Mouse (Mus musculus) midbrain, embryonic 13.5 days (tissue): ENCODE data around the gene Lrp8. TPM values are rescaled to one million over a fixed set of nuclear protein-coding genes. Genes with fewer than 3 reads are reported as not detected.
A peak's percentile ranks its signal among the peaks of the same experiment; 100 is the strongest.

Experiments
- ATAC-seq: fragments of 200-750 bp; cut with Nextera tagmentation; 2 replicates; pipeline ENCODE4 v1.8.0; 2017; ENCODE audit warnings: mild to moderate bottlenecking, moderate TSS enrichment, moderate library complexity
- H3K27ac ChIP-seq: fragments of 300-500 bp; sonication (generic); 2 replicates; pipeline ENCODE4 v1.5.1; 2015; ENCODE audit warnings: inconsistent platforms, mild to moderate bottlenecking, moderate library complexity
- H3K27me3 ChIP-seq: fragments of 300-500 bp; sonication (generic); 2 replicates; pipeline ENCODE4 v1.6.1; 2015; ENCODE audit warnings: mild to moderate bottlenecking, inconsistent platforms
- H3K36me3 ChIP-seq: fragments of 300-500 bp; sonication (generic); 2 replicates; pipeline ENCODE4 v1.6.1; 2015; ENCODE audit warnings: mild to moderate bottlenecking, inconsistent platforms
- H3K4me1 ChIP-seq: fragments of 300-500 bp; sonication (generic); replicated peaks from 2 replicates; pipeline ENCODE4 v1.6.1; 2015; ENCODE audit warnings: inconsistent platforms
- H3K4me2 ChIP-seq: fragments of 300-500 bp; sonication (generic); replicated peaks from 2 replicates; pipeline ENCODE4 v1.6.1; 2015; ENCODE audit warnings: moderate library complexity, mild to moderate bottlenecking, inconsistent platforms
- H3K4me3 ChIP-seq: fragments of 300-500 bp; sonication (generic); replicated peaks from 2 replicates; pipeline ENCODE4 v1.5.1; 2015; ENCODE audit warnings: mild to moderate bottlenecking, inconsistent platforms
- H3K9ac ChIP-seq: fragments of 300-500 bp; sonication (generic); replicated peaks from 2 replicates; pipeline ENCODE4 v1.6.1; 2015; ENCODE audit warnings: mild to moderate bottlenecking, inconsistent platforms
- H3K9me3 ChIP-seq: fragments of 300-500 bp; sonication (generic); 2 replicates; pipeline ENCODE4 v1.6.1; 2016; ENCODE audit warnings: mild to moderate bottlenecking, inconsistent platforms
- WGBS: fragments of 180-500 bp; shearing (Covaris S2); methylation state at CpG from one replicate; pipeline ENCODE4 v1.1.7; 2015; 5-methylcytosine and 5-hydroxymethylcytosine counted together
- polyA plus RNA-seq: library from polyadenylated mRNA; unstranded; fragments of >200 nt; fragmentation: Nextera tagmentation; extraction: Ambion mirVana; gene quantifications from 2 replicates; pipeline ENCODE4 v1.2.1, GENCODE M21; 2015

Lrp8 gene
- polyA plus RNA-seq, 1 experiment from 2014 or later: 50.0 TPM

DNA sequence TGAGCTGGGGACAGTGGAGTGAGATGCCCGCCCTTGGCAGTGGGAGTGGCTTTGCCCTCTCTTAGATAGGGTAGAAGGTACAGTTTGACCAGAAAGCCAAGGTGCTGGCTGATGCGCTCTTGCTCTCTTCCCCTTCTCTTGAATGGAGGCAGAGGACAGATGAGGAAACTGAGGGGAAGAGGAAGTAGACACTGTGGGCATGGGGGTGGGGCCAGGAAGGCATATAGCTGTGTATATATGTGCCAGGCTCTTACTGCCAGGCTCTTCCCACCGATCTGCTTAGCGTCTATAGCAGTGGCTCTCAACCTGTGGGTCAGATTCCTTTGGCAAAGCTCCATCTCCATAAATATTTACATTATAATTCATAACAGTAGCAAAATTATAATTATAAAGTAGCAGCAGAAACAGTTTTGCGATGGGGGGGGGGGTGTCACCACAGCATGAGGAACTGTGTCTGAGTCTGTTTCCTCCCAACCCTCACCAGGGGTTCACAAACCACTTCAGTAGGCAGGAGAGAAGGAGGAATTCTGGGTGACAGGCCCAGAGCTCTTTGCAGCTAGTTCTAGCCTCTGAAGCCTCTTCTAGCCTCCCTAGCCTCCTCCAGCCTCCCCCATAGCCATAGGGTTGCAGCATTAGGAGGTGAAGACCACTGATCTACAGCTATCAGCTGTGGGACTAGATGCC, 24.9 kb upstream of the Lrp8 start:
- ATAC-seq: no peak

DNA sequence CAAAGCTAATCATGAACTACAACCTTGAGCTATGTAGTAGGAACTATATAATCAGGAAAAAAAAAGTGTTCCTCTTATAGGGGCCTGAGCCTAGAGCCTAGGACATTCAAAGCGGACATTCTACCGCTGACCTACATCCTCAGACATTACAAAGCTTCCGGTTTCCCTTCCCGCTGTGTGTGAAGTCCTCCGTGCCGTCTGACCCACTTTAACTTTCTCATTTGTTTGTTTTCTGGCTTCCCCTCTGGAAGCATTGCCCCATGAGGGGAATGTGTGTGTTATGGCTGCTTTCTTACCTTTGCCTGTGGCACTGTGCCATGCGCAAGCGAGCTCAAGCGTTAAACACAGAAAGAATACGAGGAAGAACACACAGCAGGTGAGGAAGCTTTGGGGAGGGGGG, 18.5 kb upstream of the Lrp8 start:
- Histone ChIP-seq H3K4me3 (no peak overlapping the region), H3K4me2 (no peak overlapping the region), H3K4me1 (peaks cover 14% of the 10 kb centered on the region), H3K27ac (no peak overlapping the region), H3K9me3 (no peaks in the 10 kb centered on the region), H3K9ac (no peak overlapping the region), H3K36me3 (no peaks in the 10 kb centered on the region), H3K27me3 (peaks cover 2% of the 10 kb centered on the region; the same call in 1 of the 2 replicates)
- WGBS: 69% methylated on average over 10 of the region's 10 CpGs
- ATAC-seq: no peak

More for the DNA sequence above, 24.9 kb upstream of the Lrp8 start:
- no peak overlapping the region for H3K9ac ChIP-seq
- no peak overlapping the region for H3K4me3 ChIP-seq
- H3K27me3 ChIP-seq: peaks cover 2% of the 10 kb centered on the region; the same call in 1 of the 2 replicates
- H3K4me2 ChIP-seq: no peak overlapping the region
- no peaks in the 10 kb centered on the region for H3K9me3 ChIP-seq
- H3K4me1 ChIP-seq: peaks cover 36% of the 10 kb centered on the region
- 89% methylated on average over 5 of the region's 5 CpGs for WGBS
- H3K36me3 ChIP-seq: no peaks in the 10 kb centered on the region
- 0 out of 2 replicates have a peak overlapping the region, but pooled peaks have one; percentile 21 for H3K27ac ChIP-seq

DNA sequence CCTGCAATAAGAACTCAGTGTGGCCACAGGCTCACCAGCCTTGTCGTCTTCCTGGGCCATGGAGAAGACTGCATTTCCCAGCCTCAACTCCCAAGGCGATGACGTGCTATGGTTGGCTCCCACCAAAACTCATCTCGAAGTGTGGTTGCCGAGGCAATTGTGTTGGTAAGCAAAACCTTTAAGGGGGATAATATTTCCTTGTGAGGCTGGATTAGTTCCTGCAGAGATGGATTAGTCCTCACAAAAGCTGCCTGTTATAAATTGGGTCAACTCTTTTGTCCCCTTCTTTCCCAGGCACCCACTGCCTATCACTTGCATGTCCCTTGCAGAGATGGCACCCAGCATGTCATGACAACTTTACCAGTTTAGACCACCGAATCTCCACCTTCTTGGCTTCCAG, 13.2 kb upstream of the Lrp8 start:
- Histone ChIP-seq H3K4me3 (no peak overlapping the region), H3K9me3 (no peaks in the 10 kb centered on the region), H3K36me3 (no peaks in the 10 kb centered on the region), H3K9ac (no peak overlapping the region), H3K27me3 (no peaks in the 10 kb centered on the region), H3K4me1 (0 out of 2 replicates have a peak, but pooled peaks cover 3% of the 10 kb centered on the region), H3K27ac (no peak overlapping the region), H3K4me2 (no peak overlapping the region)
- 60% methylated on average over 6 of the region's 6 CpGs for WGBS
- ATAC-seq: no peak

DNA sequence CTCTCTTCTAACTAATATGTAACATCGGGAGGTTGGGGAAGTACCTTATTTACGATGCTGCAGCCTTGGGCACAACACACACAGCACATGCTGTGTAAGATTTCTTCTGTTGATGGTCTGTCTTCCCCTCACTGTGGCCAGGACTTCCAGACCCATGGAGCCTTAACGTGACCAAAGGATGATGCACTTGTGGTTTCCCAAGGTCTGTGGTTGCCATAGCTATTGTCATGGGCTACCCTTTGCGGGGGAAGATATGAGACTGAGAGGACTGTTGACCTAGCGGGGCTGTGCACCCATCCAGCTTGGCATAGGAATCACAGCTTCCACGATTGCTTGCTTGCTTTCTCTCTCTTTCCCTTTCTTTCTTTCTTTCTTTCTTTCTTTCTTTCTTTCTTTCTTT, 1.3 kb upstream of the Lrp8 start:
- peak overlapping the region; percentile 28; the same call in 1 of the 2 replicates for H3K9ac ChIP-seq
- no peaks in the 10 kb centered on the region for H3K27me3 ChIP-seq
- H3K4me1 ChIP-seq: peaks cover 39% of the 10 kb centered on the region
- no peaks in the 10 kb centered on the region for H3K9me3 ChIP-seq
- peaks cover 6% of the 10 kb centered on the region for H3K36me3 ChIP-seq
- H3K4me3 ChIP-seq: no peak overlapping the region
- ATAC-seq: no peak
- peak overlapping the region; percentile 83 for H3K27ac ChIP-seq
- H3K4me2 ChIP-seq: peak overlapping the region; percentile 14; the same call in 1 of the 2 replicates
- 78% methylated on average over 6 of the region's 6 CpGs for WGBS

DNA sequence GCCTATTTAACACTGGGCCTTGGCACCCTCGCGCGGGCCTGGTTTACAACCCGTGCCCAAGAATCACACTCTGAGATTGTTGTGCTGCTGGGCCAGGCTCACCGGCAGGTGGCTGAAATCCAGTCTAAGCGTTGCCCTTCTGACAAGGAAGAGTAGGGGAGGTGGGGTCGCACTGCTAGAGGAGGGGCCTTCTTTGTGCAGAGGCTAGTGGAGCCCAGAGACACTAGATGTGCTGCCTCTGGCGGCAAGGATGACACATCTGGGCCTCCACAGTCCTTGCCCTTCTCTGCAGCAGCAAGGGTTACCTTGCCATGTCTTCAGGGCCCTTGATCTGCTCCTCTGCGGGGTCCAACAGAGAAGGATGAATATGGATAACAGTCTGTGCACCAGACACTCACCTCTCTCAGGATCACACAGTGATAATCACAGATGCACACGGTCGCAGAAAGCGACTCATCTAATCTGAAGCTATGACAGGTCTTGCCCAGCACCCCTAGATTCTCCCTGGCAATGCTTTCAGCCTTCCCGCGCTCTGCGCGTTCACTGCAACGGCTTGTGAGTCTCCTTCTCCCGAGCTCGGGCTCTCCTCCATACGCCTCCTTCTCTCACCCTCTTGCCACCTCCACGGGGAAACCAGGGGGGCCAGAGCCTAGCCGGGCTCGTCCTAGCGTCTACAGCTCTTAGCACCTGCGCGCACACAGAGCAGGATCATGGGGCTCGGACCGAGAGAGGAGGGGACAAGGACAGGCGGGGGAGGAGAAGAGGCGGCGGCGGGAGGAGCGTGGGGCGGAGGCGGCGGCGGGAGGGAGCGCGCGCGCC, 486 bp upstream of the Lrp8 start:
- peaks cover 46% of the 10 kb centered on the region for H3K4me1 ChIP-seq
- under 1% methylated on average over 34 of the region's 41 CpGs for WGBS
- H3K36me3 ChIP-seq: peaks cover 13% of the 10 kb centered on the region
- no peaks in the 10 kb centered on the region for H3K27me3 ChIP-seq
- H3K9me3 ChIP-seq: no peaks in the 10 kb centered on the region
- H3K4me2 ChIP-seq: peak overlapping the region; percentile 87
- peak overlapping the region; percentile 99 for H3K27ac ChIP-seq
- H3K4me3 ChIP-seq: peak overlapping the region; percentile 72
- H3K9ac ChIP-seq: peak overlapping the region; percentile 98
- ATAC-seq: peak; percentile 85

DNA sequence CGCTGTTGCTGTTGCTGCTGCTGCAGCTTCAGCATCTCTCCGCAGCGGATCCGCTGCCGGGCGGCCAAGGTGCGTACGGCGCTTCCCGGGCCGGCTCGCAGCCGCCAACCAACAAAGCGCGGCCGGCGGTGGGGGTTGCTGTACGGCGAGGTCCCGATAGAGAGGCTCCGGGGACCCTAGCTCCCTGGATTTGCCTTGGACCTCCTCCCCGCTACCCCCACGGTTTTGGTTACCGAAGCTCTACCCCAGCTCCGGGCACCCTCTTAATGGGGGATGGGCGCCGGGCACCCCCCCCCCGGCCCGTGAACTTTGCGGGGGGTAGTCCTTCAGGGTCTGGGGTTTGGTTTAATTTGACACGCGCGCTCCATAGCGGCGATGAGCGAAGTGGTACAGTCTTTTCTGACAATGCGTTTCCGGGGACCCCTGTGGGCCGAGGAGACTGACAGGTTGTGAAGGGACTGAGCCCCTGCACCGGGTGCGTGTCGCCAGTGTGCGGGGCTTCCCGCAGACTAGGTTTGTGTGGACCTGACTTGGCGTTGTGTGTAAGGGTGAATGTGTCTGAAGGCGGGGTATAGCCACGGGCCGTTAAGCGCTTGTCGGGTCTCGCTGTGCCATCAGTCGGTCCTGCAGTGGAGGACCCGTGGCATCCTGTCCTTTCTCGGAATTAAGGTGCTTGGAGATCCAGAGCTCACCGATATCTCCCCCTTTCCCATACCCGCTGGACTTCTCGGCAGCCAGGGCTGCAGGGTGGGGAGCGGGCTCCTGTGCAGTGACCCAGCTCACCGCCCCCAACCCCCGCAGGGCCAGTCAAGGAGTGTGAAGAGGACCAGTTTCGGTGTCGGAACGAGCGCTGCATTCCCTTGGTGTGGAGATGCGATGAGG, 630 bp downstream of the Lrp8 start:
- peak overlapping the region; percentile 87 for H3K4me2 ChIP-seq
- H3K4me1 ChIP-seq: peaks cover 56% of the 10 kb centered on the region
- H3K27me3 ChIP-seq: no peaks in the 10 kb centered on the region
- peaks cover 22% of the 10 kb centered on the region for H3K36me3 ChIP-seq
- H3K4me3 ChIP-seq: peak overlapping the region; percentile 72
- peak overlapping the region; percentile 98 for H3K9ac ChIP-seq
- H3K27ac ChIP-seq: peak overlapping the region; percentile 99
- WGBS: under 1% methylated on average over 65 of the region's 65 CpGs
- peak; percentile 17 for ATAC-seq
- no peaks in the 10 kb centered on the region for H3K9me3 ChIP-seq

DNA sequence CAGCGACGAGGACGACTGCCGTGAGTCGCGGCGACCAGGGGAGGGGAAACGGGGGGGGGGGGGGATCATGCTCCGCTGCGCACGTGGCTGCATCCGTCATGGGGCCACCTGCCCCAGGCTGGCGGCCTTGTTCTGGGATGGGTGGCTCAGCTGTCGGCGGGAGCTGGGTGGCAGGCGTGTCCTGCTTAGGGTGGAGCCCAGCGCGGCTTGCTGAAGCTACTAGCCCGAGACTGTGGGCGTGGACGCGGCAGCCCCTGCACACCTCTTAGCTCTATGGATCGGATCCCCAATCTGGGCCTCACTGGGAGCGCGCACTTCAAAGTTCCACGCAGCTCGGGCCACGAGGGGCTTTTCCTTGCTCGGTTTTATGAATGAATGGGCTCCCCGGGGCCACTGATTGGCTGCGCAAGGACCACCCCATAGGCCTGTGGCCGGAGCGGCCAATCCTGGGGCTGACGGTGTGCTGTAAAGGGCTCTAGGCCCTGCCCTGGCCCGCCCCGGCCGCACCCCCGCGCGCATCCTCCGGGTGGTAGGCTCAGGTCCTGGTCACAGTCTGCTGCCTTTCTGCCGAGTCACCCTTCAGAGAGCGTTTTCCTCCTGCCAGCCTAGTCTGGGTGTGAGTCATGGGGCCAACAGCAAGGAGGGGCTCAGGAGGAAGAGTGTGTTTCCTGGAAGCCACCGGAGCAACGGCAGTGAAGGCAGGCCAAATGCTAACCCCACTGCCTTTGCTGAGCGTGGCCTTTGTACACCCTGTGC, 1.5 kb downstream of the Lrp8 start:
- Histone ChIP-seq H3K4me3 (peak overlapping the region; percentile 72), H3K27ac (peak overlapping the region; percentile 99), H3K36me3 (peaks cover 30% of the 10 kb centered on the region), H3K4me2 (peak overlapping the region; percentile 87), H3K9me3 (no peaks in the 10 kb centered on the region), H3K4me1 (peaks cover 65% of the 10 kb centered on the region), H3K27me3 (no peaks in the 10 kb centered on the region), H3K9ac (peak overlapping the region; percentile 98)
- under 1% methylated on average over 40 of the region's 46 CpGs for WGBS
- peak; percentile 84 for ATAC-seq

DNA sequence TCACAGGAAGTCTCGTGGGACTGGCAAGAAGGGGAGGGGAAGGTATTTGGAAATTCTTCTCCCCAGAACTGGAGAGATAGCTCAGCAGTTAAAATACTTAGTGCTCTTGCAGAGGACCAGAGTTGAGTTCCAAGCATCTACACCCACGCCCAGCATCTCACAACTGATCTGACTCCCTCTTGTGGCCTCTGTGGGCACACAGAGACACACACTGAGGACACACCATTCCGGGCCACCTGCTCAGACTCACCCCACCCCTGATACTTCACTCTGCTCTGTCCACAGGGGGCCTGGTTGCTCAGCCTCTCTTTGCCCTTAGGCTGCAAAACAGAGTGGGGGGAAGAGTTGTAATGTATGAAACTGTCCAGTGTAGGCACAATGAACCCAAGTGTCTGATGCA, 3.4 kb downstream of the Lrp8 start:
- Histone ChIP-seq H3K27ac (no peak overlapping the region), H3K4me2 (peak overlapping the region; percentile 87), H3K9me3 (no peaks in the 10 kb centered on the region), H3K36me3 (peaks cover 49% of the 10 kb centered on the region), H3K27me3 (no peaks in the 10 kb centered on the region), H3K9ac (no peak overlapping the region; the same call in 1 of the 2 replicates), H3K4me3 (0 out of 2 replicates have a peak overlapping the region, but pooled peaks have one; percentile 72), H3K4me1 (peaks cover 67% of the 10 kb centered on the region)
- WGBS: 68% methylated on average over 3 of the region's 3 CpGs
- ATAC-seq: no peak

DNA sequence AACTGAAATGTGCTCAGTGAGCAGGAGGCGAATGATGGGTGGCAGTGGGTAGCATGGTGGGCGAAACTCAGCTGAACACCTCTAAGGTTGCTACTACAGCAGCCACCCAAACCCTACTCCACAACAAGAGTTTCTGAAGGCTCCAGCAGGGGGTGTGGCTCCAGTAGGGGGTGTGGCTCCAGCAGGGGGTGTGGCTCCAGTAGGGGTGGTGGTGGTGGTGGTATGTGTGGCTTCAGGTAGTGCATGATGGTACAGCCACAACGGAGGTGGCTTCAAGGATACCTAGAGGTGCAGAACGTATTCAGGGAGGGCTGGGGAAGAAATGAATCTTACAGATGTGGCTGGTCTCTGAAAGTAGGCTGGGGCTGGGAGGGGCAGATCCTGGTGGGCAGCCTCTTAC, 5.7 kb downstream of the Lrp8 start:
- Histone ChIP-seq H3K9ac (no peak overlapping the region), H3K27ac (no peak overlapping the region), H3K36me3 (peaks cover 54% of the 10 kb centered on the region), H3K4me1 (peaks cover 73% of the 10 kb centered on the region), H3K4me3 (no peak overlapping the region), H3K27me3 (no peaks in the 10 kb centered on the region), H3K4me2 (no peak overlapping the region), H3K9me3 (no peaks in the 10 kb centered on the region)
- WGBS: 71% methylated on average over 4 of the region's 4 CpGs
- ATAC-seq: no peak

DNA sequence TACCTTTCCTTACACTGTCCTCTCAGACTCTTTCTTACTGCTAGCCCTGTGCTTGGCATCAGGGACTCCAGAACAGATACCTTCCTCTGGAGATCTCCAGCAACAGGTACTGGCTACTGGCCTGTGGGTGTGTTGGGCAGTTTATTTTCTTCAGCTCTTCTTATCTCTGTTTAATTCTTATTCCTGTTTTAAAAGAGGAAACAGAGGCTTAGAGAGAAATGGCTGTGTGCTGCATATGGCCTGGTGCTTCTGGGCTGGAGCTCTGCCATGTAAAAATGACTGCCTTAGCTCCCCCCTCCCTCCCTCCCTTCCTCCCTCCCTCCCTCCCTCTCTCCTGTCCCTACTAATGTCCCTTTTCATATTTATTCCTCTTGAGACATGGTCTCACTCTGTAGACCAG, 6.6 kb downstream of the Lrp8 start:
- no peaks in the 10 kb centered on the region for H3K9me3 ChIP-seq
- ATAC-seq: no peak
- H3K9ac ChIP-seq: no peak overlapping the region
- no peak overlapping the region for H3K27ac ChIP-seq
- no peaks in the 10 kb centered on the region for H3K27me3 ChIP-seq
- H3K4me3 ChIP-seq: no peak overlapping the region
- peaks cover 59% of the 10 kb centered on the region for H3K36me3 ChIP-seq
- peaks cover 76% of the 10 kb centered on the region for H3K4me1 ChIP-seq
- no peak overlapping the region for H3K4me2 ChIP-seq

DNA sequence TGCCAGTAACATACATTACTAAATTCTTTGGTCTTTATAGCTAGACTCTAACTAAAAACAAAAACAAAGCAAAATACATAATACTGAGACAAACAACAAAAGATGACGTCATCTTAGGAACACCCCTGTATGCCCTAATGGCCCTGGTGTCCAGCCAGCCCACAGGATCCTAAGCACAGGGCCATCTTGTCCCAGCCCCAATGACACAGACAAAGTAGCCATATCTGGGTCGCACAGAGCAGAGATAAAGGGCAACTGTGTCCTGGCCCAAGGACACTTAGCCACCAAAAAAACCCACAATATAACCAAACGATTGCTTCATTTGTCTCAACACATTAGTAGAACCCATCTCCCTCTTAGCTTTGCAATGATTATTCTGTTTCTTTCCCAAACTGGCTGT, 8.9 kb downstream of the Lrp8 start:
- no peak for ATAC-seq
- WGBS: 92% methylated on average over 3 of the region's 3 CpGs
- Histone ChIP-seq H3K36me3 (peaks cover 70% of the 10 kb centered on the region), H3K4me2 (no peak overlapping the region), H3K27ac (0 out of 2 replicates have a peak overlapping the region, but pooled peaks have one; percentile 20), H3K4me1 (peaks cover 75% of the 10 kb centered on the region), H3K9ac (no peak overlapping the region), H3K9me3 (no peaks in the 10 kb centered on the region), H3K27me3 (no peaks in the 10 kb centered on the region), H3K4me3 (no peak overlapping the region)
